Mouse (Mus musculus) adrenal gland, postnatal 25 days (tissue): ENCODE data around the gene Samd11. TPM values are rescaled to one million over a fixed set of nuclear protein-coding genes. Genes with fewer than 3 reads are reported as not detected.

Source experiments
- DNase-seq: peaks from one replicate; pipeline ENCODE4 v3.0.0; 2021; ENCODE audit warnings: mixed read lengths
- microRNA-seq, 2 experiments: library from miRNA; unstranded; fragments of <30 nt; microRNA quantifications; one replicate each; pipeline ENCODE4 v1.2.0; 2021
- total RNA-seq: library from RNA; stranded (reverse); gene quantifications from 2 replicates; pipeline ENCODE4 v1.2.3, GENCODE M21; 2021

The Samd11 gene
- total RNA-seq, 1 experiment from 2014 or later, result 1.7 TPM

DNA sequence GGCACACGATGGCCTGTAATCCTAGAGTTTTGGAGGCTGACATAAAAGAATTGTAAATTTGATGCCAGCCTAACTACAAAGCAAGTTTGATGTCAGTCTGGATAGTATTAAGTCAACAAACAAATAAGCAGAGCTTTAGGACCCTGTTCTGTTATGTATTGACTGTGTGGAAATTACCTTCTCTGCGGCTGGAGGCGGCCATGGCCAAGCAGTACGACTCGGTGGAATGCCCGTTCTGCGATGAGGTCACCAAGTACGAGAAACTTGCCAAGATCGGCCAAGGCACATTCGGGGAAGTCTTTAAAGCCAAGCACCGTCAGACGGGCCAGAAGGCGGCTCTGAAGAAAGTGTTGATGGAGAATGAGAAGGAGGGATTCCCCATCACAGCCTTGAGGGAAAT lies 42.3 kb downstream of the Samd11 start:
- DNase-seq, result no peak

GRCm38 (mm10) chr4:156209963-156210635 lies 45.4 kb downstream of the Samd11 start:
- DNase-seq, result no peak

DNA sequence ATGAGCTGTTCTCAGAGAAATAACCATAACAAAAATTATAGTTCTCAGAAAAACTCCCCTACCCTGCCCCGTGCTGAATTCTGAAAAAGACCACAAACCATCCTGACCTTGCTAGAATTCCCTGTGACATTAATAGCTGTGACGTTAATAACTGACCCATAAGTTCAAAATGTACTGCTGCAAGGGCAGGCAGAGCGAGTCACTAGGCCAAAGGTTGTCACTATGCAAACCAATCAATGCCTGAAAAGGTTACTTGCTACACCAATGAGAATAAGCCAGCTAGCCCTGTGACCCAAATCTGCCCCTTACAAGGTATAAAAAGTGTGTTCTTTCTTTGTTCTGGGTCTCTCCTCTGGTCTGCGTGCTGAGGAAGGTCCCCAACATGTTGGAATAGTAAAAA lies 46.6 kb downstream of the Samd11 start:
- no peak for DNase-seq

- DNase-seq, result peak; percentile 26
These were observed 51.9 kb downstream of the Samd11 start for GRCm38 (mm10) chr4:156203413-156204131.

- peak; percentile 75 for DNase-seq
These were observed 52.5 kb downstream of the Samd11 start, which contains the start of gene AW011738 for GRCm38 (mm10) chr4:156203001-156203412. TSS of gene AW011738 (plus strand) at chr4:156203304.

DNA sequence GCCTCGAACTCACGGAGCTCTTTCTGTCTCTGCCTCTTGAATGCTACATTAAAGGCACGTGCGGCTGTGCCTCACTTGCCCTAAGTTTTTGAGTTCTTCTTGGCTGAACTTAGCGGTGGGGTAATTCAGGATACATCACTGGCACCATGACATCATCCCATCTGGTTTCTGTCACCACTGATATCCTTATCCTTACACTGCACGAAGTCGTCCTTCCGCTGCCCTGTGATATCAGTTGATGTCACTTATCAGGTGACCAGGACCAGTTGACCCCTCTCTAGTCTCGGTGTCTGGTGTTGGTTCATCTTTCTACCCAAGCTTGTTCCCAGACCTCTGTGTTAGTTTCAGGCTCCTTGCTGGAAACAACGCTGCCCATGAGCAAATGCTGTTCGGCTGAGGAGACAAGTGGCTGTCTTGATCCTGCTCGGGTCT lies 53.0 kb downstream of the Samd11 start:
- no peak for DNase-seq

DNA sequence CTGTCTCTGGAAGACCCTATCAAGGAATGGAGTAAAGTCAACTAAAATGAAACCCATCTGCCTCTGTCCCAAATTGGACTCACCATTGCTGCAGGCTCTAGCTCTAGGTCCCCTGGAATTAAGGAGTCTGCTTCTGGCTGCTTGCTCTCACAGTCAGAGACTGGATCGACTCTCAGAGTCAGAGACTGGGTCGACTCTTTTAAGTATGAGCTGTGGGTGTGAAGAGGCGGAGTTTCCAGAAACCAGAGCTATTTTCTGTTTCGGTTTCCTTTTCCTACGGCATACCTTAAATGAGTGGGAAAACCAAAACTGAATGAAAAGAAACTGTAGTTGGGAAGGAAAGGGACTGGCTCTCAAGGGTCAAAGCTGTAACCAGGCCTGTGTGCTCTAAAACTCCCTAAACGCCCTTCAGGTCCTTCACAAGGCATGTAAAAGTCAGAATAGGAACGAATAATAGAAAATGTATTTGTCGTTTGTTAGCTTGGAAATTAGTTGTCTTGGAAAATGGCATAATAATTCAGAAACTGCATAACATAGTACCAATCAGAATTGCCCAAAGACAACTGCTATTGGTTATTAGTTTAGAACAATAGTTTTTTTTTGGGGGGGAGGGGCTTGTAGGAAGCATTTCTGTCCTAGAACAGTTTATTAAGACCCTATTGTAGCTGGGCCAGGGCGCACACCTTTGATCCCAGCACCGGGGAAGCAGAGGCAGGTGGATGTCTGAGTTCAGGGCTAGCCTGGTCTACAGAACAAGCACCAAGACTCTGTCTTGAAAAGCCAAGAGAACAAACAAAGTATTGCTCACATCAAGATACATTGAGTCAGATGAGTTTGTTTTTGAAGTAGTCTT lies 54.6 kb downstream of the Samd11 start, which contains the start of gene Isg15:
Gene Isg15, minus strand, starts transcription at position 196 of the 853 bp plus-strand sequence.
- DNase-seq, result no peak

GRCm38 (mm10) chr4:156197829-156198205 lies 57.6 kb downstream of the Samd11 start:
- DNase-seq, result peak; percentile 91

GRCm38 (mm10) chr4:156197131-156197828 lies 58.2 kb downstream of the Samd11 start, which contains the start of gene Agrn:
TSS of gene Agrn (minus strand) at chr4:156197488.
- peak; percentile 82 for DNase-seq

Small RNA genes lying within 50 kb of the gene (microRNA-seq; reads per million reads assigned to microRNA genes)
- 1.7 to 5.3 reads per million in 2 experiments for gene Mir7658

Other genes with a start within 250 kb of the Samd11 start
- 1.5 TPM in 1 of 2 replicates, not detected in the other for gene Tnfrsf4, start 241.8 kb downstream of the Samd11 start, total RNA-seq
- gene Tnfrsf18, start 229.5 kb downstream of the Samd11 start, total RNA-seq, result not detected in 2 replicates
- 0.61 TPM in 1 of 2 replicates, not detected in the other for gene Ttll10, start 196.2 kb downstream of the Samd11 start, total RNA-seq
- 13.5 and 16.7 TPM in 2 replicates for gene 9430015G10Rik, start 145.7 kb downstream of the Samd11 start, total RNA-seq
- 0.18 TPM in 1 of 2 replicates, not detected in the other for gene Rnf223, start 125.1 kb downstream of the Samd11 start, total RNA-seq
- gene Agrn, start 58.2 kb downstream of the Samd11 start, total RNA-seq, result 33.7 and 46.7 TPM in 2 replicates
- gene Isg15, start 54.8 kb downstream of the Samd11 start, total RNA-seq, result 1.8 and 7.2 TPM in 2 replicates
- gene AW011738, start 52.4 kb downstream of the Samd11 start, total RNA-seq, result 3.5 and 3.7 TPM in 2 replicates
- 3.3 and 4.1 TPM in 2 replicates for gene Perm1, start 39.8 kb downstream of the Samd11 start, total RNA-seq
- gene Plekhn1, start 20.8 kb downstream of the Samd11 start, total RNA-seq, result 24.1 and 29.6 TPM in 2 replicates
- 45.4 and 52.4 TPM in 2 replicates for gene Noc2l, start 19.6 kb downstream of the Samd11 start, total RNA-seq
- not detected in 2 replicates for gene Vmn2r-ps159, start 75.4 kb upstream of the Samd11 start, total RNA-seq